Mouse (Mus musculus) lung, postnatal 0 days (tissue): ENCODE data around the gene Acoxl. TPM values are rescaled to one million over a fixed set of nuclear protein-coding genes. Genes with fewer than 3 reads are reported as not detected.

Source experiments
- ATAC-seq: fragments of 200-750 bp; cut with Nextera tagmentation; 2 replicates; pipeline ENCODE4 v1.8.0; 2017; ENCODE audit warnings: moderate library complexity
- DNase-seq: peaks from one replicate; pipeline ENCODE4 v3.0.0-alpha.2; 2016; ENCODE audit warnings: low spot score
- H3K27ac ChIP-seq: fragments of 300-500 bp; sonication (generic); 2 replicates; pipeline ENCODE4 v1.5.1; 2014; ENCODE audit warnings: antibody characterized with exemption, mild to moderate bottlenecking, low read length, mixed read lengths
- H3K27me3 ChIP-seq: fragments of 300-500 bp; sonication (generic); replicated peaks from 2 replicates; pipeline ENCODE4 v1.6.1; 2014; ENCODE audit warnings: low read length, mixed read lengths; ENCODE audit not compliant: insufficient read depth
- H3K36me3 ChIP-seq: fragments of 300-500 bp; sonication (generic); 2 replicates; pipeline ENCODE4 v1.6.1; 2014; ENCODE audit warnings: low read length, mixed read lengths; ENCODE audit not compliant: insufficient read depth
- H3K4me1 ChIP-seq: fragments of 300-500 bp; sonication (generic); 2 replicates; pipeline ENCODE4 v1.6.1; 2014; ENCODE audit warnings: antibody characterized with exemption, low read depth, low read length, mixed read lengths; ENCODE audit not compliant: insufficient read depth
- H3K4me2 ChIP-seq: fragments of 300-500 bp; sonication (generic); replicated peaks from 2 replicates; pipeline ENCODE4 v1.6.1; 2014; ENCODE audit warnings: low read depth, mild to moderate bottlenecking, low read length, moderate library complexity, mixed read lengths
- H3K4me3 ChIP-seq: fragments of 300-500 bp; sonication (generic); 2 replicates; pipeline ENCODE4 v1.5.1; 2014; ENCODE audit warnings: low read depth, low read length
- H3K9ac ChIP-seq: fragments of 300-500 bp; sonication (generic); replicated peaks from 2 replicates; pipeline ENCODE4 v1.6.1; 2014; ENCODE audit warnings: low read depth, mild to moderate bottlenecking
- H3K9me3 ChIP-seq: fragments of 300-500 bp; sonication (generic); 2 replicates; pipeline ENCODE4 v1.6.1; 2016; ENCODE audit warnings: low read length, mixed read lengths
- CTCF ChIP-seq: IDR thresholded peaks from 2 replicates; pipeline ENCODE4 v1.5.1; 2016; ENCODE audit warnings: antibody characterized with exemption, mild to moderate bottlenecking
- EP300 ChIP-seq: IDR thresholded peaks from 2 replicates; pipeline ENCODE4 v1.6.1; 2016; ENCODE audit warnings: antibody characterized with exemption, mild to moderate bottlenecking, control low read depth
- WGBS: fragments of 180-500 bp; shearing (Covaris S2); extraction: QIAGEN DNeasy Blood & Tissue Kit; methylation state at CpG from one replicate; pipeline ENCODE4 v1.1.7; 2014; 5-methylcytosine and 5-hydroxymethylcytosine counted together
- microRNA-seq: library from miRNA; unstranded; fragments of <30 nt; microRNA quantifications from one replicate; pipeline ENCODE4, GENCODE M21; 2016
- polyA plus RNA-seq: library from polyadenylated mRNA; unstranded; fragments of >200 nt; fragmentation: Nextera tagmentation; extraction: Ambion mirVana; gene quantifications from 2 replicates; pipeline ENCODE4 v1.2.1, GENCODE M21; 2015

The Acoxl gene
- polyA plus RNA-seq, 1 experiment from 2014 or later = 17.0 TPM

GRCm38 (mm10) chr2:128166623-128167423 is 328.1 kb downstream of the Acoxl start:
- Histone ChIP-seq H3K4me1 (no peaks in the 10 kb centered on the region; the same call in 1 of the 2 replicates), H3K4me3 (no peak overlapping the region), H3K9ac (no peak overlapping the region), H3K27me3 (no peaks in the 10 kb centered on the region), H3K36me3 (no peaks in the 10 kb centered on the region), H3K27ac (no peak overlapping the region), H3K9me3 (no peaks in the 10 kb centered on the region), H3K4me2 (no peak overlapping the region)
- peak; percentile 41 for TF ChIP-seq CTCF
- TF ChIP-seq EP300 = no peak
- ATAC-seq = peak; percentile 54
- DNase-seq = peak; percentile 47
- WGBS = 47% methylated on average over 13 of the region's 13 CpGs

GRCm38 (mm10) chr2:128167930-128168329 is 329.3 kb downstream of the Acoxl start:
- TF ChIP-seq EP300 (no peak), CTCF (no peak)
- WGBS = 92% methylated on average over 12 of the region's 12 CpGs
- no peaks in the 10 kb centered on the region for H3K27me3 ChIP-seq
- H3K27ac ChIP-seq = no peak overlapping the region
- H3K9me3 ChIP-seq = no peaks in the 10 kb centered on the region
- no peak overlapping the region for H3K4me2 ChIP-seq
- no peak overlapping the region for H3K4me3 ChIP-seq
- H3K36me3 ChIP-seq = no peaks in the 10 kb centered on the region
- no peak overlapping the region for H3K9ac ChIP-seq
- ATAC-seq (no peak), DNase-seq (no peak)
- no peaks in the 10 kb centered on the region; the same call in 1 of the 2 replicates for H3K4me1 ChIP-seq

GRCm38 (mm10) chr2:128169486-128169885 is 330.8 kb downstream of the Acoxl start:
- Histone ChIP-seq H3K36me3 (no peaks in the 10 kb centered on the region), H3K27me3 (no peaks in the 10 kb centered on the region), H3K27ac (no peak overlapping the region), H3K4me1 (peaks cover under 1% of the 10 kb centered on the region; the same call in 1 of the 2 replicates), H3K9me3 (no peaks in the 10 kb centered on the region), H3K4me2 (no peak overlapping the region), H3K9ac (no peak overlapping the region), H3K4me3 (no peak overlapping the region)
- DNase-seq (no peak), ATAC-seq (no peak)
- TF ChIP-seq CTCF = no peak
- TF ChIP-seq EP300 = no peak
- 61% methylated on average over 5 of the region's 5 CpGs for WGBS

GRCm38 (mm10) chr2:128169972-128170371 is 331.3 kb downstream of the Acoxl start:
- Histone ChIP-seq H3K4me1 (peaks cover 3% of the 10 kb centered on the region; the same call in 1 of the 2 replicates), H3K4me3 (no peak overlapping the region), H3K9me3 (no peaks in the 10 kb centered on the region), H3K27me3 (no peaks in the 10 kb centered on the region), H3K27ac (no peak overlapping the region), H3K4me2 (no peak overlapping the region), H3K9ac (no peak overlapping the region), H3K36me3 (no peaks in the 10 kb centered on the region)
- DNase-seq = no peak
- ATAC-seq = no peak
- 46% methylated on average over 11 of the region's 11 CpGs for WGBS
- TF ChIP-seq CTCF = no peak

- Histone ChIP-seq H3K4me1 (peaks cover 3% of the 10 kb centered on the region), H3K27ac (no peak overlapping the region), H3K36me3 (no peaks in the 10 kb centered on the region), H3K27me3 (no peaks in the 10 kb centered on the region), H3K9me3 (no peaks in the 10 kb centered on the region), H3K4me2 (no peak overlapping the region), H3K9ac (no peak overlapping the region), H3K4me3 (no peak overlapping the region)
- DNase-seq = no peak
- TF ChIP-seq CTCF (no peak), EP300 (no peak)
- no peak for ATAC-seq
- 87% methylated on average over 3 of the region's 3 CpGs for WGBS
Measured at GRCm38 (mm10) chr2:128170614-128171013, 331.9 kb downstream of the Acoxl start.

GRCm38 (mm10) chr2:128172266-128172665 is 333.6 kb downstream of the Acoxl start:
- no peak overlapping the region for H3K4me2 ChIP-seq
- H3K27me3 ChIP-seq = no peaks in the 10 kb centered on the region
- H3K4me1 ChIP-seq = peaks cover 13% of the 10 kb centered on the region
- TF ChIP-seq CTCF = no peak
- TF ChIP-seq EP300 = peak; percentile 68
- no peak overlapping the region for H3K4me3 ChIP-seq
- H3K9ac ChIP-seq = no peak overlapping the region
- H3K27ac ChIP-seq = 0 out of 2 replicates have a peak overlapping the region, but pooled peaks have one; percentile 43
- no peaks in the 10 kb centered on the region for H3K9me3 ChIP-seq
- peak; percentile 96 for ATAC-seq
- H3K36me3 ChIP-seq = no peaks in the 10 kb centered on the region
- 72% methylated on average over 5 of the region's 5 CpGs for WGBS
- peak; percentile 91 for DNase-seq

Small RNAs within 50 kb of the gene (microRNA-seq; reads per million reads assigned to microRNA genes)
- not detected for gene Gm22411

Other genes starting within 250 kb of the Acoxl start
- 49.5 and 49.8 TPM in 2 replicates for gene Mal, start 182.2 kb upstream of the Acoxl start, polyA plus RNA-seq
- gene Mall, start 108.9 kb upstream of the Acoxl start, polyA plus RNA-seq = 4.1 and 5.8 TPM in 2 replicates
- 21.5 and 22.6 TPM in 2 replicates for gene Nphp1, start 50.0 kb upstream of the Acoxl start, polyA plus RNA-seq
- 40.4 and 42.7 TPM in 2 replicates for gene Mtln, start 46.4 kb upstream of the Acoxl start, polyA plus RNA-seq
- gene Bub1, start 7.0 kb upstream of the Acoxl start, polyA plus RNA-seq = 1.4 and 2.6 TPM in 2 replicates